Mouse (Mus musculus) liver, adult 2 months (tissue): ENCODE results near the gene Schip1. TPM values are rescaled to one million over a fixed set of nuclear protein-coding genes. Genes with fewer than 3 reads are reported as not detected.

ENCODE experiments used
- DNase-seq: peaks from one replicate; pipeline ENCODE4 v3.0.0-alpha.2; 2011; ENCODE audit warnings: low read depth, low spot score; ENCODE audit errors: extremely low read depth
- H3K27ac ChIP-seq: fragments of 200-500 bp; replicated peaks from 2 replicates; pipeline ENCODE4 v1.5.1; 2012; ENCODE audit warnings: low read depth, mild to moderate bottlenecking, control low read depth, inconsistent platforms, low read length; ENCODE audit not compliant: insufficient read depth
- H3K27me3 ChIP-seq: fragments of 200-500 bp; 2 replicates; pipeline ENCODE4 v1.6.1; 2012; ENCODE audit warnings: mild to moderate bottlenecking, moderate library complexity, low read length, inconsistent platforms; ENCODE audit not compliant: control insufficient read depth, insufficient read depth
- H3K36me3 ChIP-seq: fragments of 200-500 bp; 2 replicates; pipeline ENCODE4 v1.6.1; 2012; ENCODE audit warnings: low read length, inconsistent platforms; ENCODE audit not compliant: control insufficient read depth, insufficient read depth
- H3K4me1 ChIP-seq: fragments of 200-500 bp; 2 replicates; pipeline ENCODE4 v1.6.1; 2011; ENCODE audit warnings: low read length; ENCODE audit not compliant: control insufficient read depth, insufficient read depth
- H3K4me3 ChIP-seq: fragments of 200-500 bp; 2 replicates; pipeline ENCODE4 v1.5.1; 2011; ENCODE audit warnings: low read depth, mild to moderate bottlenecking, control low read depth, low read length, moderate library complexity; ENCODE audit not compliant: insufficient read depth
- H3K79me2 ChIP-seq: fragments of 200-500 bp; 2 replicates; pipeline ENCODE4 v1.6.1; 2012; ENCODE audit warnings: inconsistent platforms, mild to moderate bottlenecking, low read length, moderate library complexity; ENCODE audit not compliant: control insufficient read depth, insufficient read depth
- H3K9ac ChIP-seq: fragments of 200-500 bp; 2 replicates; pipeline ENCODE4 v1.6.1; 2012; ENCODE audit warnings: low read depth, mild to moderate bottlenecking, control low read depth, inconsistent platforms, low read length
- CTCF ChIP-seq: fragments of 200-500 bp; IDR thresholded peaks from 2 replicates; pipeline ENCODE4 v1.5.1; 2011; ENCODE audit warnings: low read depth, low read length, control low read depth
- POLR2A ChIP-seq: fragments of 200-500 bp; IDR thresholded peaks from 2 replicates; pipeline ENCODE4 v1.6.1; 2011; ENCODE audit warnings: low read length, control low read depth; ENCODE audit not compliant: insufficient read depth; ENCODE audit errors: extremely low read depth
- WGBS: fragments of 180-500 bp; shearing (Covaris S2); methylation state at CpG from one replicate; pipeline ENCODE4 v1.1.7; 2018; 5-methylcytosine and 5-hydroxymethylcytosine counted together
- polyA plus RNA-seq: library from polyadenylated mRNA; depleted of rRNA; stranded (reverse); fragments of >200 nt; gene quantifications from 2 replicates; pipeline ENCODE4 v1.2.3, GENCODE M21; 2012
- total RNA-seq: library from RNA; depleted of rRNA; stranded (reverse); fragments of >200 nt; gene quantifications from 2 replicates; pipeline ENCODE4 v1.2.3, GENCODE M21; 2014

Schip1 gene
- total and polyA plus RNA-seq, 2 experiments = 0.48 to 1.6 TPM

DNA sequence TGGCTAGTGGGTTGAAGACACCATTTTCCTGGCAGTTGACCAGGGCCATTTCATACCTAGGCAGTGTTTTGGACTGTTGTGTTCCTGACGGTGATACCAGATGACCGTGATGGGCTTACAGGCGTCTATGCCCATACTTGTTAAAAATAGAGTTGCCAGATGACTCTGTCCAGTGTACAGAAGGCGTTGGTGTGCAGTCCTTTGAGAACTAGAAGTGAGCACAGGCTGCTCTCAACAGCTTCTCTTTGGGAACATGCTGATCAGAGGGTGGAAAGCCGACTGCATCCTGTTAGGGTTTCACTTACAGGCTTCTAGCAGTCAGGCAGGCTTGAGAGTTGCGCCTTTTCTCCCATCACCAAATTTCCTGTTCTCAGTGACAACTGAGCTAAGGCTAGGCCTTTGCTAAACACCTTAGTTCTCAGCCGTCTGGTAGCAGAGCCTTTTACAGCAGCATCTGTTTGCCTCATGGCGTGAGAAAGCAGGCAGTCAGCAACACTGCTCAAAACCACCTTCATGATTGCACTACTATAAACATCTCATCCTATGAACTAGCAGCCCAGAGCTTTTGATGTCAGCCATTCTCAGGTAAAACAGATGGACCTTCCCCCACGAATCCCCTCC is 524.7 kb downstream of the Schip1 start:
- Histone ChIP-seq H3K36me3 (no peaks in the 10 kb centered on the region), H3K79me2 (no peaks in the 10 kb centered on the region), H3K4me1 (peaks cover 8% of the 10 kb centered on the region; the same call in 1 of the 2 replicates), H3K27ac (no peak overlapping the region), H3K9ac (no peak overlapping the region), H3K27me3 (no peaks in the 10 kb centered on the region), H3K4me3 (no peak overlapping the region)
- no peak for DNase-seq
- WGBS = 88% methylated on average over 9 of the region's 9 CpGs
- TF ChIP-seq CTCF = no peak
- TF ChIP-seq POLR2A = no peak

DNA sequence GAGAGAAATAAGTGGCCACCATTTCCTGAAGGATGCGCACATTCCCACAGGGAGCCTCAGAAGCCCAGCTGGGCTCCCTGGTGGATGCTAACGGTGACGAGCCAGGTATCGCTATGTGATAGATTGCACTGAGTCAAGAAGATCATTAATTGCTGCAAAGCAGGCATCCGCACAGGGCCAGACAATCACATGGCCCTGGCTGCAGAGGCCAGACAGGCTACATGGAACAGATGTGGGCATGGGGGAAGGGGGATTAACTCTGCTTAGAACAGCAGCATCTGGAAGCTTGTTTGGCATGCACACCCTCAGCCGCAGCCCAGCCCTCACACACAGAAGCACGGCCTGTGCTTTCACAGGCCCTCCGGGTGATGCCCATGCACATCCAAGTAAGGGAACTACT is 525.8 kb downstream of the Schip1 start:
- Histone ChIP-seq H3K27ac (no peak overlapping the region), H3K27me3 (no peaks in the 10 kb centered on the region), H3K9ac (no peak overlapping the region), H3K36me3 (no peaks in the 10 kb centered on the region), H3K79me2 (no peaks in the 10 kb centered on the region), H3K4me3 (no peak overlapping the region), H3K4me1 (peaks cover 8% of the 10 kb centered on the region; the same call in 1 of the 2 replicates)
- WGBS = 93% methylated on average over 8 of the region's 8 CpGs
- TF ChIP-seq CTCF (no peak), POLR2A (no peak)
- no peak for DNase-seq

DNA sequence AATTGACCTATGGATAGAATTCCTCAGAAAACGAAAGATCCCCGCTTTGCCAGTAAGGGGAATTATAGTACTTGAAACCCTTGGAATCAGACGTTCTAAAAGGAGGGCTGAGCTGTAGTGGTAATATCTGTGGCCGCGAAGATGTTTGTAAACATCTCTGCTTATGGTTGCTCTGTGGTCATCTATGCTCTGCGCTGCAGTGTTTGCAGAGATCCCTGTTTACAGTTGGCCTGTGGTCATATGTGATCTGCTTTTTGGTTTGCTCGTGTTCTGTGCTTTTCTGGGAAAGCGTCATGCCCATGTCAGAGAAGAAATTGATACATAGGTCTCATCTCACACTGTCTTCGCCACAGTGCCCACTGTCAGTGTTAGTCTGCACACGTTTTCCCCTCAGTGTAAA is 528.0 kb downstream of the Schip1 start:
- H3K4me1 ChIP-seq = peaks cover 8% of the 10 kb centered on the region; the same call in 1 of the 2 replicates
- H3K36me3 ChIP-seq = no peaks in the 10 kb centered on the region
- H3K4me3 ChIP-seq = no peak overlapping the region
- DNase-seq = no peak
- WGBS = 62% methylated on average over 10 of the region's 10 CpGs
- no peak overlapping the region for H3K9ac ChIP-seq
- TF ChIP-seq CTCF (no peak), POLR2A (no peak)
- no peaks in the 10 kb centered on the region for H3K79me2 ChIP-seq
- no peak overlapping the region for H3K27ac ChIP-seq
- H3K27me3 ChIP-seq = no peaks in the 10 kb centered on the region

DNA sequence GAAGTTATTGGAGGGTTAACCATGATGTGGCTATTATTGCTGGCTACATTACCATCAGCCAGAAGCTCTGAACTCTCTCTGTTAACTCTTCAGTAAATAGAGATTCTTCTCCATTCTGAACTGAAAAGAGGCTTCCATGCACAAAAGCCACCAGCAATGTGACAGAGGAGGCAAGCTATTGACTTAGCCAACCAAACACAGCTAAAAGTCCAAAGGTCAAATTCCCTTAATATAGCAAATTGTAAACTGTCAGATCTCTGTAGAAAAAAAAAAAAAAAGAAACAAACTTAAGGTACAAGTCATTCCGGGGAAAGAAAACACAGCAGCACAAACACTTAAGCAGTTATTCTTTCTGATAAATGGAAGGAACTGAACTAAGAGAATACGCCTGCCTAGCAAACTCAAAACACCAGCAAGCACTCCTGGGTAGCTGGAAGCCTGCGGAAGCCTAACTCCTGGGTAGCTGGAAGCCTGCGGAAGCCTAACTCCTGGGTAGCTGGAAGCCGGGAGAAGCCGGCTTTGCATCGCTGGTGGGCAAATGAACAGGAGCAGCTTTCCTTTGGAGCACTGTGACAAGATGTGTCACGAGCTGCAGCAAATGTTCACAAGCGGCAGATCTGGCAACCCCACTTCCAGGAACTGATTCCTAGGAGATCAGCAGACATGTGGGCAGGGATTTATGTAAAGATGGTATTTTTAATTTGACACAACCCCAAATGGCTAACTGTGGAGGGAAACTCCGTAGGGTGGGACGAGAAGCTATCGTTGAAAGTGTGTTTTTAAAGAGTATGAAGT is 528.7 kb downstream of the Schip1 start:
- Histone ChIP-seq H3K9ac (peak overlapping the region; percentile 56), H3K36me3 (no peaks in the 10 kb centered on the region), H3K79me2 (no peaks in the 10 kb centered on the region), H3K27me3 (no peaks in the 10 kb centered on the region), H3K4me1 (peaks cover 8% of the 10 kb centered on the region; the same call in 1 of the 2 replicates), H3K4me3 (peak overlapping the region; percentile 17; the same call in 1 of the 2 replicates), H3K27ac (peak overlapping the region; percentile 52)
- DNase-seq = peak; percentile 87
- no peak for TF ChIP-seq POLR2A
- TF ChIP-seq CTCF = no peak
- WGBS = 35% methylated on average over 12 of the region's 12 CpGs

DNA sequence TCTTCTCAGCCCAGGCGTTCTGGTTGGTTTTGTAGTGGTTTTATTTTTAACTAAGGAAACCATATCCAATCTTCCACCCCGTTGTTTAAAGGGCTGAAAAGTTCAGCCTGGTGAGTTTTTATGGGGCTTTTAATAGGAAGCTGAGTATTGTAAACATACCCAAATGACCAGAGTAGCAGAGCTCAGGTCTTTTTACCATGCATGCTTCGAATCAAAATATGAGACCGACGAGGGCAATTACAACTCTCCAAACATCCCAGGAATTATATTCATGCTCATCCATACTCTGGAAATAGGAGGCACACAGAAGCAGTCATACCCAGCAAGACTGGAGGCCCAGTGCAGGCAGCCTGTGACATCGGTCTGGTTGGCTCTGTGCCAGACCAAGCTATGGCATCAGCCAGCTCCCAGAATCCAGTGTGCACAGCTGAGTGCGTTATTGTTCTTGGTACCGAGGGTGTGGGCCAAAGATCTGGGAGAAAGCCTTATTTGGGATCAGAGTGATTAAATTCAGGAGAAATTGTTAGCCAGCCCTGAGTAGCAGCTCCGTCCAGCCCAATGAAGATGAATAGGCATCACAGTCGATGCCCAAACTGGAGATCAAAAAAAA is 530.8 kb downstream of the Schip1 start:
- H3K79me2 ChIP-seq = no peaks in the 10 kb centered on the region
- H3K4me1 ChIP-seq = peaks cover 8% of the 10 kb centered on the region; the same call in 1 of the 2 replicates
- TF ChIP-seq POLR2A (no peak), CTCF (no peak)
- H3K27me3 ChIP-seq = no peaks in the 10 kb centered on the region
- no peak overlapping the region for H3K4me3 ChIP-seq
- H3K36me3 ChIP-seq = no peaks in the 10 kb centered on the region
- no peak overlapping the region for H3K9ac ChIP-seq
- peak; percentile 9 for DNase-seq
- H3K27ac ChIP-seq = no peak overlapping the region
- 68% methylated on average over 10 of the region's 10 CpGs for WGBS
